Mouse (Mus musculus): ENCODE measurements around the gene Ptk7.

Gene Ptk7

GRCm38 (mm10) chr17:46628791-46629684 is at the start of gene Ptk7:
Gene Ptk7, minus strand, starts transcription at chr17:46629504.
- DNase-seq (ENCODE audit: low spot score): peak; percentile 65

- no peak for DNase-seq (ENCODE audit: low spot score)
These were observed 49.6 kb upstream of the Ptk7 start for GRCm38 (mm10) chr17:46678911-46679310.

GRCm38 (mm10) chr17:46678416-46678815 is 49.1 kb upstream of the Ptk7 start, which contains the start of gene Mea1:
Gene Mea1, plus strand, starts transcription at chr17:46678793.
- DNase-seq (ENCODE audit: low spot score): no peak

- DNase-seq (ENCODE audit: low spot score): no peak
These were observed 45.4 kb upstream of the Ptk7 start for GRCm38 (mm10) chr17:46674530-46675283.

GRCm38 (mm10) chr17:46673850-46674529 is 44.7 kb upstream of the Ptk7 start, which contains the start of gene Rrp36:
Gene Rrp36, minus strand, starts transcription at chr17:46674352.
- DNase-seq (ENCODE audit: low spot score): peak; percentile 83

- DNase-seq (ENCODE audit: low spot score): no peak
These were observed 40.6 kb upstream of the Ptk7 start for GRCm38 (mm10) chr17:46669911-46670310.

- DNase-seq (ENCODE audit: low spot score): no peak
These were observed 38.4 kb upstream of the Ptk7 start for GRCm38 (mm10) chr17:46667712-46668111.

DNA sequence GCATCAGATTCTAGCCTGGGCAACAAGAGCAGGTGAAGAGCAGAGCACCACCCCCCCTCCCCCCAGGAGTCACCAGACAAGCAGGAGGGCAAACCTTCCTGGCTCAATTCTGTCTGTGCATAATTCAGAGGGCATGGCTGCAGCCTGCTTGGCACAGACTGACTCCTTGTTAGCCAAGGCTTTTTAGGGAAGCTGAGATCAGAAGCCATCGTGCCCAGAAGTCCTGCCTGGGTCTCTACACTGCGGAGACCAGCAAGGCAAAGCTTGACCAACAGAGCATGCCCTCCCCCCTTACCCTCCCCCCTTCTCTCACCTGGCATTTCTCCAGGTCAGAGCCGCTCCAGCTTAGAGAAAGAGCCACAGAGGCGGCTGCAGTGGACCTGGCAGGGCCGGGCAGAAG is 33.4 kb upstream of the Ptk7 start:
- no peak for DNase-seq (ENCODE audit: low spot score)

- DNase-seq (ENCODE audit: low spot score): no peak
These were observed 32.7 kb upstream of the Ptk7 start for GRCm38 (mm10) chr17:46661981-46662380.

DNA sequence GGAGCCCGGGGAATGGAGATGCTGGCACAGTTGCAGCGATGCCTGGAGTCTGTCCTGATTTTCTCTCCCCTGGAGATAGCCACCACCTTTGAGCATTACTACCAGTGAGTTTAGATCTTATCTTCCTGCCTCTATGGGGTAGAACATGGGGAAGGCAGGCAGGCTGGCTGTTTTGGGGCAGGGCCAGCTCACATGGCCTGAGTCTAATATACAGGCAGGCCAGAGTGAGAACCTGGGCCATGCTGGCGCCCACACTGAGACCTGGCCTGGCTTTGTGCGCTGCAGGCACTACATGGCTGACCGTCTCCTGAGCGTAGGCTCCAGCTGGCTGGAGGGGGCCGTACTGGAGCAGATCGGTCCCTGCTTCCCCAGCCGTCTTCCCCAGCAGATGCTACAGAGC is 32.0 kb upstream of the Ptk7 start:
- DNase-seq (ENCODE audit: low spot score): no peak

GRCm38 (mm10) chr17:46656054-46656453 is 26.8 kb upstream of the Ptk7 start:
- no peak for DNase-seq (ENCODE audit: low spot score)

GRCm38 (mm10) chr17:46651755-46652547 is 22.6 kb upstream of the Ptk7 start:
- no peak for DNase-seq (ENCODE audit: low spot score)

GRCm38 (mm10) chr17:46651292-46651691 is 22.0 kb upstream of the Ptk7 start:
- DNase-seq (ENCODE audit: low spot score): no peak

GRCm38 (mm10) chr17:46650232-46651031 is 21.1 kb upstream of the Ptk7 start, which contains the start of gene Cul7:
Gene Cul7, plus strand, starts transcription at chr17:46650337.
- peak; percentile 80 for DNase-seq (ENCODE audit: low spot score)

DNA sequence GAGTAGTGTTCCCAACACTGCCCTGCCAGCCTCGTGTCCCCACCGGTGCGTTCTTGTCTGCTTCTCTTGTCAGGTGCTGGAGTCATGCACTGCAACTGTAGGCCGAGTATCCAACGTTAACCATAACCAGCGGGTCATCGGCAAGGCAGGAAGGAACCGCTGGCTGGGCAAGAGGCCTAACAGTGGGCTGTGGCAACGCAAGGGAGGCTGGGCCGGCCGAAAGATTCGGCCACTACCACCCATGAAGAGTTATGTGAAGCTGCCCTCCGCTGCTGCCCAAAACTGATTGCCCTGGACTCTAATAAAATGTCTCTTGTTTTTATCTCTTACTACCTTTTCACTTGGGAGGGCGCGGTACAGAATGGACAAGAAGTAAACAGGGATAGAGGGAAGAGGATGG is 20.5 kb upstream of the Ptk7 start:
- DNase-seq (ENCODE audit: low spot score): no peak

DNA sequence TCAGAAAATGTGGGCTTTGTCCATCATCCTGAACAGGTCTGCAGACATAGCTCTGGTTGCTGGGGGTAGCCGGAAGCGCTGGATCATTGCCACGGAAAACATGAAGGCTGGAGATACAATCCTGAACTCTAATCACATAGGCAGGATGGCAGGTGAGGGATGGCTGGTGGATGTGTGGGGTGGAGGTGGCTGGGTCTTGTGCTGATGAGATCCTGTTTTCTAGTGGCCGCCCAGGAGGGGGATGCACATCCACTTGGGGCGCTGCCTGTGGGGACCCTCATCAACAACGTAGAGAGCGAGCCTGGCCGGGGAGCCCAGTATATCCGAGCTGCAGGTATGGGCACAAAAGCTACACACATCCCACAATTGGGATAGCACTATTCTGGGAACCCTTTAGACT is 19.1 kb upstream of the Ptk7 start:
- no peak for DNase-seq (ENCODE audit: low spot score)

- DNase-seq (ENCODE audit: low spot score): no peak
These were observed 18.0 kb upstream of the Ptk7 start for GRCm38 (mm10) chr17:46647279-46647678.

- no peak for DNase-seq (ENCODE audit: low spot score)
These were observed 17.0 kb upstream of the Ptk7 start for GRCm38 (mm10) chr17:46646322-46646662.

DNA sequence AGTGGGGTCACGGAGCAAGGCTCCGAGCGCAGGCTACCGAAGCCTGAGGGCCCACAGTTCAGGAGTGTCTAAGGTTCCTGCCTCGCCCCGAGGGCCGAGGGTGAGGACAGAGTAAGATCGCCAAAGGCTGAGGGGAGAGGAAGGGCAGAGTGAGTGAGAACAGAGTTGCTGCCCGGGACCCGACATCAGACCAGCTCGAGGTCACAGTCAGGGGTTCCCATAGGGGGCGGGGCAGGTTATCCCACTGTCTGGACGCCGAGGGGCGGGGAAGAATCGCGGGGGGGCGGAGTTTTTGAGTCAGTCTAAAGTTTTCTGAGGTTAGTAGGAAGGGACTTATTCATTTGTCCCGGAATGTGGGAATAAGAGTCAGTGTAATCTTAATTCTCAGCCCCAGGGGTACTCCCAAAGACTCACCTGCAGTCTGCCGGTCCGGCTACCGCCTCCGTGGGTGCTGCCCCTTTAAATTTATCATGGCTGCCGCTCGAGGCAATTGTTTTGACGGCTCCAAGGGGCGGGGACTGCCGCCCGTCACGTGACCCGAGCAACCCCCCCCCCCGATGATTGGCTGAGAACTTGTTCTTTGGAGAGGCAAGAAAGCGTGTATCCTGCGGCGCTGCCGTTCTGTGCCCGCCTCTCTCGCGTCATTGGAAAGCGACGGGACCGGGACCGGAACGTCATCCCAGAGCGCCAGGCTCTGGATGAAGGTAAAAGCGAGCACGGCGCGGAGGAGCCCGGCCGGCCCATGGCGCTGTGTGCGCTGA is 16.4 kb upstream of the Ptk7 start, which contains the start of the genes Klc4 and Mrpl2:
Gene Klc4 (minus strand): TSS at position 462 of the 761 bp plus-strand sequence.
Gene Mrpl2 (plus strand): TSS at position 669 of the 761 bp plus-strand sequence.
- DNase-seq (ENCODE audit: low spot score): peak; percentile 98

All from urinary bladder, postnatal 25 days (tissue).